Mouse (Mus musculus): ENCODE measurements at regions not wholly inside any gene's neighbourhood (a gene's known extent, or its start where the extent isn't known, plus 50 kb on each side); places are given as distances from the start of the nearest gene placed in this dataset. TPM values are rescaled to one million over a fixed set of nuclear protein-coding genes. Genes with fewer than 3 reads are reported as not detected.
A peak's percentile ranks its signal among the peaks of the same experiment; 100 is the strongest.

GRCm38 (mm10) chr10:46299521-46299920 lies 721.9 kb downstream of the Hace1 start:
- no peak for DNase-seq
- intact Hi-C loops (cut with DNase I), result no loop called here

- intact Hi-C loops (cut with DNase I), result no loop called here
- no peak for DNase-seq
Observed at GRCm38 (mm10) chr10:46320328-46321038, 742.9 kb downstream of the Hace1 start.

- DNase-seq, result no peak
- intact Hi-C loops (cut with DNase I), result no loop called here
Observed at GRCm38 (mm10) chr10:46321040-46321439, 743.4 kb downstream of the Hace1 start.

GRCm38 (mm10) chr10:46329052-46329451 lies 751.4 kb downstream of the Hace1 start:
- intact Hi-C loops (cut with DNase I), result no loop called here
- no peak for DNase-seq

- DNase-seq, result peak; percentile 21
- intact Hi-C loops (cut with DNase I), result no loop called here
Observed at GRCm38 (mm10) chr10:46331599-46332283, 754.1 kb downstream of the Hace1 start.

- DNase-seq, result no peak
- intact Hi-C loops (cut with DNase I), result no loop called here
Observed at GRCm38 (mm10) chr10:46333231-46333630, 755.6 kb downstream of the Hace1 start.

- no peak for DNase-seq
- intact Hi-C loops (cut with DNase I), result no loop called here
Observed at GRCm38 (mm10) chr10:46345315-46345714, 767.7 kb downstream of the Hace1 start.

- intact Hi-C loops (cut with DNase I), result no loop called here
- DNase-seq, result no peak
Observed at GRCm38 (mm10) chr10:46349613-46350012, 772.0 kb downstream of the Hace1 start.

GRCm38 (mm10) chr10:46350196-46350595 lies 772.6 kb downstream of the Hace1 start:
- peak; percentile 6 for DNase-seq
- intact Hi-C loops (cut with DNase I), result no loop called here

- intact Hi-C loops (cut with DNase I), result no loop called here
- DNase-seq, result no peak
Observed at GRCm38 (mm10) chr10:46356775-46357174, 779.1 kb downstream of the Hace1 start.

GRCm38 (mm10) chr10:46373715-46374475 lies 796.3 kb downstream of the Hace1 start:
- DNase-seq, result no peak
- intact Hi-C loops (cut with DNase I), result no loop called here

GRCm38 (mm10) chr10:46374646-46375045 lies 797.0 kb downstream of the Hace1 start:
- intact Hi-C loops (cut with DNase I), result no loop called here

GRCm38 (mm10) chr10:46397089-46397488 lies 819.5 kb downstream of the Hace1 start:
- no peak for DNase-seq
- intact Hi-C loops (cut with DNase I), result no loop called here

More at GRCm38 (mm10) chr10:46374646-46375045, 797.0 kb downstream of the Hace1 start:
- no peak for DNase-seq

- intact Hi-C loops (cut with DNase I), result no loop called here
- DNase-seq, result no peak
Observed at GRCm38 (mm10) chr10:46403883-46404282, 826.3 kb downstream of the Hace1 start.

Small RNAs in the stretch of these regions (microRNA-seq; reads per million reads assigned to microRNA genes)
- not detected for gene Gm27410
